Mouse (Mus musculus): ENCODE data around the gene Ruvbl2. TPM values are rescaled to one million over a fixed set of nuclear protein-coding genes. Genes with fewer than 3 reads are reported as not detected.

Gene Ruvbl2
- total and polyA plus RNA-seq, 3 experiments = 253 to 277 (median 267) TPM

DNA sequence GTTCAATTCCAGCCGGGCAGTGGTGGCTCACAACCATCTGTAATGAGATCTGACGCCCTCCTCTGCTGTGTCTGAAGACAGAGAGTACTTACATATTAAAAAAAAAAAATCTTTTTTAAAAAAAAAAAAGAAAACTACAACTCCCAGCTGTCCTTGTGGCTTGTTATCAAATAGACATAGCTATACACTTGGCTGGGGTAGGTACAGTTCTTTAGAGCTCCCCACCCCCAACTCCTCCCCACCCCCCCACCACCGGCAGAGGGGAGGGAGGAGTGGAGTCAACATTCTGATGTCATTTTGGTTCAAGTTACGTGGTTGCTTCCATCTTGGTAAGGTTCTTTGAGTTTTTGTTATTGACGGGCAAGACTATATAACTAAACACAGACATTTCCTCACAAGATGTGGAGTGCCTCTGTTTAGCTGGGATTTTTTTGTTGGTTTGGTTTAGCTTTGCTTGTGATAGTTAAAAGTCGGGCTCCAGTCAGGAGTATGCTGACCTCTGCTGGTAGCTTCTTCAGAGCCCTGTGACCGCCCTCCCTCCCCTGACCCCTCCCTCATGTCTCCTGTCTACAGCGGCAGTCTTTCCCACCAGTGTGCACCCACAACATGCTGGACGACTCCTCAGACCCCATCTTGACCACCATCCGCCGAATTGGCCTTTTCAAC lies 9.6 kb upstream of the Ruvbl2 start:
- Histone ChIP-seq H3K9ac (ENCODE audit: insufficient read depth, low read depth) (peak overlapping the region; percentile 53; the same call in 1 of the 2 replicates), H3K27me3 (replicated peaks) (no peaks in the 10 kb centered on the region), H3K4me3 (replicated peaks in 1 of 3; ENCODE audit: low read depth in 2 of 3, low read length in 2 of 3, poor library complexity in 1 of 3) (peak overlapping the region in 2 of 3 experiments; percentile 44 to 54), H3K79me2 (replicated peaks; ENCODE audit: control insufficient read depth, extremely low read depth, insufficient read depth, poor library complexity, severe bottlenecking) (no peaks in the 10 kb centered on the region), H3K9me3 (replicated peaks; ENCODE audit: low read length) (no peaks in the 10 kb centered on the region), H3K36me3 (replicated peaks in 1 of 2; ENCODE audit: control insufficient read depth in 1 of 2, insufficient read depth in 1 of 2, low read length in 1 of 2) (peaks cover 37 to 68% of the 10 kb centered on the region in 2 experiments), H3K4me1 (ENCODE audit: control insufficient read depth in 1 of 2, insufficient read depth in 2 of 2) (peaks cover 2 to 19% of the 10 kb centered on the region in 2 experiments), H3K27ac (ENCODE audit: insufficient read depth, low read depth) (no peak overlapping the region), H3K4me2 (ENCODE audit: insufficient read depth, low read depth, poor library complexity, severe bottlenecking) (peak overlapping the region; percentile 8; the same call in 1 of the 2 replicates)
- dilution Hi-C loops (cut with MboI; ENCODE audit: extremely low pct_ligation_motif_present, extremely low pct_unique_long_range_greater_than_20kb, low sequenced_read_pairs) (no loop called here), in situ Hi-C loops (cut with MboI; ENCODE audit: low pct_ligation_motif_present, low pct_unique_long_range_greater_than_20kb, low sequenced_read_pairs) (no loop called here)
- no peak for DNase-seq (ENCODE audit: extremely low read depth)
- TF ChIP-seq E2F4 (IDR thresholded peaks at IDR 0.05; ENCODE audit: insufficient replicate concordance, low read depth, low read length) (no peak), UBTF (IDR thresholded peaks at IDR 0.05; ENCODE audit: low read depth, low read length) (no peak), RCOR1 (conservative IDR thresholded peaks at IDR 0.05; ENCODE audit: low read depth, low read length) (no peak), MXI1 (IDR thresholded peaks at IDR 0.05; ENCODE audit: low read depth, low read length) (no peak), USF2 (conservative IDR thresholded peaks at IDR 0.05; ENCODE audit: low read depth, low read length) (no peak), SMC3 (IDR thresholded peaks at IDR 0.05; ENCODE audit: low read depth, low read length) (peak; percentile 22), MYC (IDR thresholded peaks at IDR 0.05; ENCODE audit: low read depth, low read length) (no peak), MEF2A (IDR thresholded peaks at IDR 0.05; ENCODE audit: borderline replicate concordance, low read depth, low read length) (no peak), MAZ (IDR thresholded peaks at IDR 0.05; ENCODE audit: low read depth, low read length) (no peak), ZNF384 (IDR thresholded peaks at IDR 0.05; ENCODE audit: low read depth, low read length) (no peak), ELF1 (IDR thresholded peaks at IDR 0.05; ENCODE audit: low read depth, low read length) (no peak), CHD2 (IDR thresholded peaks at IDR 0.05; ENCODE audit: low read length) (0 out of 2 replicates have a peak, but pooled peaks have one; percentile 53), RAD21 (IDR thresholded peaks at IDR 0.05; ENCODE audit: low read depth, low read length) (peak; percentile 35), SIN3A (IDR thresholded peaks at IDR 0.05; ENCODE audit: low read length) (0 out of 2 replicates have a peak, but pooled peaks have one; percentile 20), ETS1 (conservative IDR thresholded peaks at IDR 0.05; ENCODE audit: low read depth, low read length) (no peak), CHD1 (IDR thresholded peaks at IDR 0.05; ENCODE audit: low read depth, low read length) (no peak), MAX (IDR thresholded peaks at IDR 0.05; ENCODE audit: low read length) (no peak), CTCF (conservative IDR thresholded peaks at IDR 0.05 in 1 of 2, IDR thresholded peaks at IDR 0.05 in 1 of 2; ENCODE audit: low read depth in 2 of 2, low read length in 2 of 2) (peak; percentile 12 to 56; a peak in 2 of 4 replicates), HCFC1 (IDR thresholded peaks at IDR 0.05; ENCODE audit: low read depth, low read length) (peak; percentile 67), NELFE (IDR thresholded peaks at IDR 0.05; ENCODE audit: low read depth, low read length) (no peak), TBP (conservative IDR thresholded peaks at IDR 0.05; ENCODE audit: low read depth, low read length) (no peak)

Data from CH12.LX (cell line).